In genomic region chr17:51812942-51813783, GRCm38 (mm10) we compare ENCODE assay signal across 8 mouse cellular contexts. TPM values are rescaled to one million over a fixed set of nuclear protein-coding genes. Genes with fewer than 3 reads are reported as not detected.
A peak's percentile ranks its signal among the peaks of the same experiment; 100 is the strongest.
DNase-seq lines count a peak whose midpoint lies in the region; ATAC-seq and TF ChIP-seq lines count a peak whose summit lies in the region.

No protein-coding gene starts in this region.

- no peaks in the 10 kb centered on the region for H3K9me3 ChIP-seq in intestine, embryonic 14.5 days (ENCODE audit: control insufficient read depth, low read length)
- no peaks in the 10 kb centered on the region for H3K9me3 ChIP-seq in liver, embryonic 15.5 days (replicated peaks)
- H3K9me3 ChIP-seq in neural tube, embryonic 11.5 days (ENCODE audit: control insufficient read depth, low read length) = no peaks in the 10 kb centered on the region

- peak overlapping the region; percentile 82 for H3K4me3 ChIP-seq in intestine, embryonic 14.5 days (ENCODE audit: low read depth, low read length)
- peak overlapping the region; percentile 59 for H3K4me3 ChIP-seq in liver, embryonic 15.5 days (replicated peaks)
- H3K4me3 ChIP-seq in neural tube, embryonic 11.5 days (ENCODE audit: low read depth, low read length) = peak overlapping the region; percentile 87
- peak overlapping the region; percentile 74 for H3K4me3 ChIP-seq in testis, adult 2 months (ENCODE audit: control insufficient read depth, low read depth, low read length)

- peak; percentile 85 for DNase-seq in left cerebral cortex, postnatal 4 days
- DNase-seq in left cerebral cortex, adult 8-10 months (ENCODE audit: low spot score in 2 of 2) = no peak
- peak; percentile 78 for DNase-seq in cerebellum, adult 9-11 months
- peak; percentile 68 for DNase-seq in gastrocnemius, postnatal 10 days
- DNase-seq in intestine, embryonic 14.5 days (ENCODE audit: low spot score) = peak; percentile 82
- peak; percentile 84 for DNase-seq in neural tube, embryonic 11.5 days (ENCODE audit: low spot score)

- peak overlapping the region; percentile 91 for H3K4me2 ChIP-seq in intestine, embryonic 14.5 days (ENCODE audit: low read length)
- H3K4me2 ChIP-seq in liver, embryonic 15.5 days = peak overlapping the region; percentile 78
- peak overlapping the region; percentile 71 for H3K4me2 ChIP-seq in neural tube, embryonic 11.5 days (ENCODE audit: low read depth)

- intact Hi-C loops in left cerebral cortex, postnatal 4 days (cut with DNase I) = no loop called here

- TF ChIP-seq CTCF in testis, adult 2 months (IDR thresholded peaks at IDR 0.05; ENCODE audit: control insufficient read depth, insufficient read depth, insufficient replicate concordance, low read depth, low read length) = no peak

- H3K36me3 ChIP-seq in intestine, embryonic 14.5 days (ENCODE audit: control insufficient read depth, insufficient read depth, low read length) = no peaks in the 10 kb centered on the region
- H3K36me3 ChIP-seq in liver, embryonic 15.5 days (replicated peaks) = no peaks in the 10 kb centered on the region
- no peaks in the 10 kb centered on the region for H3K36me3 ChIP-seq in neural tube, embryonic 11.5 days (ENCODE audit: control insufficient read depth, insufficient read depth, low read length)
- H3K36me3 ChIP-seq in testis, adult 2 months (ENCODE audit: control insufficient read depth, insufficient read depth, low read length) = no peaks in the 10 kb centered on the region

- H3K27me3 ChIP-seq in intestine, embryonic 14.5 days (replicated peaks; ENCODE audit: control insufficient read depth, insufficient read depth, low read length) = peaks cover 11% of the 10 kb centered on the region; the same call in 1 of the 2 replicates
- H3K27me3 ChIP-seq in liver, embryonic 15.5 days = peaks cover 61% of the 10 kb centered on the region
- no peaks in the 10 kb centered on the region for H3K27me3 ChIP-seq in neural tube, embryonic 11.5 days (ENCODE audit: control insufficient read depth, insufficient read depth, low read length)
- no peaks in the 10 kb centered on the region for H3K27me3 ChIP-seq in testis, adult 2 months (ENCODE audit: control insufficient read depth, insufficient read depth, low read length)

- peak overlapping the region; percentile 54 for H3K27ac ChIP-seq in intestine, embryonic 14.5 days (ENCODE audit: low read depth)
- no peak overlapping the region for H3K27ac ChIP-seq in liver, embryonic 15.5 days (replicated peaks)
- peak overlapping the region; percentile 98 for H3K27ac ChIP-seq in neural tube, embryonic 11.5 days (ENCODE audit: low read depth, low read length)
- no peak overlapping the region for H3K27ac ChIP-seq in testis, adult 2 months (ENCODE audit: control insufficient read depth, insufficient read depth, low read depth, low read length)

- peak overlapping the region; percentile 77 for H3K9ac ChIP-seq in intestine, embryonic 14.5 days (ENCODE audit: low read length)
- H3K9ac ChIP-seq in liver, embryonic 15.5 days = peak overlapping the region; percentile 21
- peak overlapping the region; percentile 96 for H3K9ac ChIP-seq in neural tube, embryonic 11.5 days (ENCODE audit: low read length)

- WGBS in intestine, embryonic 14.5 days = 1% methylated on average over 86 of the region's 115 CpGs
- WGBS in liver, embryonic 15.5 days (ENCODE audit: insufficient replicate concordance) = 1% methylated on average over 103 of the region's 115 CpGs
- WGBS in neural tube, embryonic 11.5 days = 1% methylated on average over 65 of the region's 115 CpGs

- ATAC-seq in intestine, embryonic 14.5 days (replicated peaks; ENCODE audit: low FRiP score, low TSS enrichment, low read depth) = peak; percentile 79
- peak; percentile 52 for ATAC-seq in liver, embryonic 15.5 days (ENCODE audit: insufficient read depth)
- ATAC-seq in neural tube, embryonic 11.5 days (ENCODE audit: insufficient read depth, low FRiP score, low TSS enrichment) = peak; percentile 87

- TF ChIP-seq POLR2A in testis, adult 2 months (IDR thresholded peaks at IDR 0.05; ENCODE audit: control insufficient read depth, low read depth, low read length) = no peak

- H3K4me1 ChIP-seq in intestine, embryonic 14.5 days (replicated peaks; ENCODE audit: control insufficient read depth, insufficient read depth, low read length) = peaks cover 4% of the 10 kb centered on the region; the same call in 1 of the 2 replicates
- peaks cover 15% of the 10 kb centered on the region; the same call in 1 of the 2 replicates for H3K4me1 ChIP-seq in liver, embryonic 15.5 days (replicated peaks)
- 0 out of 2 replicates have a peak, but pooled peaks cover 3% of the 10 kb centered on the region for H3K4me1 ChIP-seq in neural tube, embryonic 11.5 days (ENCODE audit: control insufficient read depth, insufficient read depth, low read length)
- H3K4me1 ChIP-seq in testis, adult 2 months (ENCODE audit: control insufficient read depth, insufficient read depth, low read length) = peaks cover 4% of the 10 kb centered on the region; the same call in 1 of the 2 replicates

RNA-seq across cellular contexts. Expression of gene Satb1, which starts 19.9 kb away (rescaled TPM):
- total RNA-seq in left cerebral cortex, postnatal 4 days (2021) = 100 to 1,000 TPM; 168 to 200 TPM
- total RNA-seq in left cerebral cortex, adult 8-10 months (2022) = 100 to 1,000 TPM; 108 to 134 (median 114) TPM
- total RNA-seq in gastrocnemius, postnatal 10 days (2021) = 10 to 100 TPM; 82.9 to 84.3 TPM
- polyA plus RNA-seq in intestine, embryonic 14.5 days (2014; fragmentation: Nextera tagmentation; extraction: Ambion mirVana) = 8.7 and 10.1 TPM in 2 replicates
- 0.91 and 1.5 TPM in 2 replicates for polyA plus RNA-seq in liver, embryonic 15.5 days (2015; fragmentation: Nextera tagmentation; extraction: Ambion mirVana)
- polyA plus RNA-seq in neural tube, embryonic 11.5 days (2014; fragmentation: Nextera tagmentation; extraction: Ambion mirVana) = 28.4 and 33.5 TPM in 2 replicates
- polyA plus RNA-seq in testis, adult 2 months (2012; rRNA removed) = 1.0 and 1.8 TPM in 2 replicates

Comparison
In these comparisons a context has a peak if more than half of its experiments do, and no peak if none do; other contexts are left out.
1. DNase-seq: peak in left cerebral cortex, postnatal 4 days (single experiment), cerebellum, adult 9-11 months (single experiment), gastrocnemius, postnatal 10 days (single experiment), intestine, embryonic 14.5 days (single experiment) and neural tube, embryonic 11.5 days (single experiment); none in left cerebral cortex, adult 8-10 months (0 of 2).
2. H3K27ac ChIP-seq: peak in intestine, embryonic 14.5 days (single experiment) and neural tube, embryonic 11.5 days (single experiment); none in liver, embryonic 15.5 days (single experiment) and testis, adult 2 months (single experiment).
3. H3K9ac ChIP-seq: peak in every context shown above with its lines; median percentile 96 in neural tube, embryonic 11.5 days; 77 in intestine, embryonic 14.5 days; 21 in liver, embryonic 15.5 days.
4. Peak in every context shown above with its lines, with median percentiles within 50 percentile points of each other: ATAC-seq, H3K4me2 ChIP-seq and H3K4me3 ChIP-seq.